Mouse (Mus musculus) forebrain, postnatal 0 days (tissue): Measurements from ENCODE around the gene Cfap54. TPM values are rescaled to one million over a fixed set of nuclear protein-coding genes. Genes with fewer than 3 reads are reported as not detected.

Source experiments
- ATAC-seq: fragments of 200-750 bp; cut with Nextera tagmentation; 2 replicates; pipeline ENCODE4 v1.8.0; 2017; ENCODE audit warnings: mild to moderate bottlenecking, moderate library complexity
- DNase-seq: peaks from one replicate; pipeline ENCODE4 v3.0.0-alpha.2; 2015
- H3K27ac ChIP-seq: fragments of 300-500 bp; sonication (generic); 2 replicates; pipeline ENCODE4 v1.5.1; 2014; ENCODE audit warnings: low read depth, mild to moderate bottlenecking, antibody characterized with exemption, low read length, moderate library complexity, mixed read lengths
- H3K27me3 ChIP-seq: fragments of 300-500 bp; sonication (generic); 2 replicates; pipeline ENCODE4 v1.6.1; 2014; ENCODE audit warnings: mild to moderate bottlenecking, low read length, mixed read lengths; ENCODE audit not compliant: insufficient read depth
- H3K36me3 ChIP-seq: fragments of 300-500 bp; sonication (generic); 2 replicates; pipeline ENCODE4 v1.6.1; 2014; ENCODE audit warnings: mild to moderate bottlenecking, moderate library complexity; ENCODE audit not compliant: insufficient read depth
- H3K4me1 ChIP-seq: fragments of 300-500 bp; sonication (generic); 2 replicates; pipeline ENCODE4 v1.6.1; 2014; ENCODE audit warnings: antibody characterized with exemption; ENCODE audit not compliant: insufficient read depth
- H3K4me2 ChIP-seq: fragments of 300-500 bp; sonication (generic); 2 replicates; pipeline ENCODE4 v1.6.1; 2014; ENCODE audit warnings: low read depth, mild to moderate bottlenecking, moderate library complexity
- H3K4me3 ChIP-seq: fragments of 300-500 bp; sonication (generic); 2 replicates; pipeline ENCODE4 v1.5.1; 2014; ENCODE audit warnings: low read depth, low read length, mixed read lengths
- H3K9ac ChIP-seq: fragments of 300-500 bp; sonication (generic); 2 replicates; pipeline ENCODE4 v1.6.1; 2014; ENCODE audit warnings: mild to moderate bottlenecking
- H3K9me3 ChIP-seq: fragments of 300-500 bp; sonication (generic); 2 replicates; pipeline ENCODE4 v1.6.1; 2016; ENCODE audit warnings: low read length
- CTCF ChIP-seq: sonication (generic); IDR thresholded peaks from 2 replicates; pipeline ENCODE4 v1.5.1; 2016; ENCODE audit warnings: antibody characterized with exemption, control low read depth, low read depth
- WGBS: fragments of 180-500 bp; shearing (Covaris S2); extraction: QIAGEN DNeasy Blood & Tissue Kit; methylation state at CpG from one replicate; pipeline ENCODE4 v1.1.7; 2014; 5-methylcytosine and 5-hydroxymethylcytosine counted together
- polyA plus RNA-seq: library from polyadenylated mRNA; unstranded; fragments of >200 nt; fragmentation: Nextera tagmentation; extraction: Ambion mirVana; gene quantifications from 2 replicates; pipeline ENCODE4 v1.2.1, GENCODE M21; 2015
- total RNA-seq: library from RNA; depleted of rRNA; stranded (reverse); fragments of >200 nt; gene quantifications from 2 replicates; pipeline ENCODE4 v1.2.3, GENCODE M21; 2014

Cfap54 gene
- total and polyA plus RNA-seq, 2 experiments from 2014 or later, result 4.2 to 4.8 TPM

GRCm38 (mm10) chr10:92930036-92930435 lies 151.4 kb downstream of the Cfap54 start:
- no peak for ATAC-seq
- Histone ChIP-seq H3K4me3 (no peak overlapping the region), H3K27me3 (no peaks in the 10 kb centered on the region), H3K27ac (no peak overlapping the region), H3K36me3 (no peaks in the 10 kb centered on the region), H3K4me2 (no peak overlapping the region), H3K9me3 (no peaks in the 10 kb centered on the region), H3K4me1 (no peaks in the 10 kb centered on the region), H3K9ac (no peak overlapping the region)
- 74% methylated on average over 1 of the region's 1 CpGs for WGBS
- no peak for TF ChIP-seq CTCF
- no peak for DNase-seq

- no peaks in the 10 kb centered on the region for H3K4me1 ChIP-seq
- no peak overlapping the region for H3K4me2 ChIP-seq
- H3K9me3 ChIP-seq, result no peaks in the 10 kb centered on the region
- no peaks in the 10 kb centered on the region for H3K36me3 ChIP-seq
- ATAC-seq (no peak), DNase-seq (no peak)
- TF ChIP-seq CTCF, result no peak
- no peak overlapping the region for H3K9ac ChIP-seq
- no peaks in the 10 kb centered on the region for H3K27me3 ChIP-seq
- no peak overlapping the region for H3K27ac ChIP-seq
- WGBS, result 85% methylated on average over 3 of the region's 3 CpGs
- no peak overlapping the region for H3K4me3 ChIP-seq
Measured at GRCm38 (mm10) chr10:92928256-92928655, 153.2 kb downstream of the Cfap54 start.

GRCm38 (mm10) chr10:92918551-92918950 lies 162.9 kb downstream of the Cfap54 start:
- H3K9me3 ChIP-seq, result no peaks in the 10 kb centered on the region
- H3K27me3 ChIP-seq, result no peaks in the 10 kb centered on the region
- no peak overlapping the region for H3K4me2 ChIP-seq
- WGBS, result 86% methylated on average over 1 of the region's 1 CpGs
- ATAC-seq, result no peak
- TF ChIP-seq CTCF, result no peak
- DNase-seq, result no peak
- no peaks in the 10 kb centered on the region for H3K36me3 ChIP-seq
- H3K9ac ChIP-seq, result no peak overlapping the region
- no peaks in the 10 kb centered on the region for H3K4me1 ChIP-seq
- H3K27ac ChIP-seq, result no peak overlapping the region
- no peak overlapping the region for H3K4me3 ChIP-seq

GRCm38 (mm10) chr10:92907246-92907645 lies 174.2 kb downstream of the Cfap54 start:
- Histone ChIP-seq H3K4me1 (no peaks in the 10 kb centered on the region), H3K9ac (no peak overlapping the region), H3K27ac (no peak overlapping the region), H3K27me3 (no peaks in the 10 kb centered on the region), H3K4me2 (no peak overlapping the region), H3K9me3 (no peaks in the 10 kb centered on the region), H3K4me3 (no peak overlapping the region), H3K36me3 (no peaks in the 10 kb centered on the region)
- no peak for TF ChIP-seq CTCF
- DNase-seq (no peak), ATAC-seq (no peak)
- WGBS, result 19% methylated on average over 6 of the region's 6 CpGs

- H3K4me3 ChIP-seq, result no peak overlapping the region
- H3K9ac ChIP-seq, result no peak overlapping the region
- DNase-seq (peak; percentile 64), ATAC-seq (peak; percentile 38)
- H3K4me2 ChIP-seq, result no peak overlapping the region
- TF ChIP-seq CTCF, result no peak
- no peaks in the 10 kb centered on the region for H3K36me3 ChIP-seq
- no peaks in the 10 kb centered on the region for H3K27me3 ChIP-seq
- WGBS, result 71% methylated on average over 6 of the region's 6 CpGs
- no peak overlapping the region for H3K27ac ChIP-seq
- no peaks in the 10 kb centered on the region for H3K4me1 ChIP-seq
- H3K9me3 ChIP-seq, result no peaks in the 10 kb centered on the region
Measured at GRCm38 (mm10) chr10:92888466-92888865, 193.0 kb downstream of the Cfap54 start.

- Histone ChIP-seq H3K4me2 (no peak overlapping the region), H3K36me3 (no peaks in the 10 kb centered on the region), H3K9me3 (no peaks in the 10 kb centered on the region), H3K4me1 (no peaks in the 10 kb centered on the region), H3K9ac (no peak overlapping the region), H3K4me3 (no peak overlapping the region), H3K27me3 (peaks cover 4% of the 10 kb centered on the region; the same call in 1 of the 2 replicates), H3K27ac (no peak overlapping the region)
- TF ChIP-seq CTCF, result no peak
- ATAC-seq, result no peak
- 72% methylated on average over 3 of the region's 3 CpGs for WGBS
- no peak for DNase-seq
Measured at GRCm38 (mm10) chr10:92878000-92878399, 203.4 kb downstream of the Cfap54 start.

- WGBS, result 94% methylated on average over 9 of the region's 9 CpGs
- no peak overlapping the region for H3K9ac ChIP-seq
- ATAC-seq (no peak), DNase-seq (no peak)
- no peak overlapping the region for H3K27ac ChIP-seq
- H3K9me3 ChIP-seq, result no peaks in the 10 kb centered on the region
- H3K4me1 ChIP-seq, result no peaks in the 10 kb centered on the region
- H3K4me2 ChIP-seq, result no peak overlapping the region
- H3K36me3 ChIP-seq, result no peaks in the 10 kb centered on the region
- no peaks in the 10 kb centered on the region for H3K27me3 ChIP-seq
- TF ChIP-seq CTCF, result no peak
- no peak overlapping the region for H3K4me3 ChIP-seq
Measured at GRCm38 (mm10) chr10:92840980-92841379, 240.4 kb downstream of the Cfap54 start.

- Histone ChIP-seq H3K27me3 (no peaks in the 10 kb centered on the region), H3K36me3 (no peaks in the 10 kb centered on the region), H3K27ac (no peak overlapping the region), H3K4me2 (no peak overlapping the region), H3K4me1 (no peaks in the 10 kb centered on the region), H3K9me3 (no peaks in the 10 kb centered on the region), H3K4me3 (no peak overlapping the region), H3K9ac (no peak overlapping the region)
- 11% methylated on average over 5 of the region's 5 CpGs for WGBS
- TF ChIP-seq CTCF, result no peak
- DNase-seq (peak; percentile 57), ATAC-seq (peak; percentile 71)
Measured at GRCm38 (mm10) chr10:92837572-92837971, 243.8 kb downstream of the Cfap54 start.
